Mouse (Mus musculus) heart, embryonic 16.5 days (tissue): Measurements from ENCODE around the gene Adgrv1. TPM values are rescaled to one million over a fixed set of nuclear protein-coding genes. Genes with fewer than 3 reads are reported as not detected.
"Not testable (repeated sequence)": the region's sequence is repeated elsewhere in the genome, so short reads cannot be mapped to it uniquely, and the experiment has no call there.

Experiments
- ATAC-seq: fragments of 200-750 bp; cut with Nextera tagmentation; replicated peaks from 2 replicates; pipeline ENCODE4 v1.8.0; 2017; ENCODE audit warnings: moderate number of reproducible peaks; ENCODE audit not compliant: insufficient read depth, low FRiP score; ENCODE audit errors: extremely low read depth
- H3K27ac ChIP-seq: fragments of 300-500 bp; sonication (generic); 2 replicates; pipeline ENCODE4 v1.5.1; 2014; ENCODE audit warnings: mild to moderate bottlenecking, low read length, control low read depth, moderate library complexity
- H3K27me3 ChIP-seq: fragments of 300-500 bp; sonication (generic); 2 replicates; pipeline ENCODE4 v1.6.1; 2014; ENCODE audit warnings: low read length, mixed read lengths; ENCODE audit not compliant: control insufficient read depth, insufficient read depth
- H3K36me3 ChIP-seq: fragments of 300-500 bp; sonication (generic); 2 replicates; pipeline ENCODE4 v1.6.1; 2014; ENCODE audit not compliant: control insufficient read depth, insufficient read depth
- H3K4me1 ChIP-seq: fragments of 300-500 bp; sonication (generic); 2 replicates; pipeline ENCODE4 v1.6.1; 2014; ENCODE audit warnings: low read length, mixed read lengths; ENCODE audit not compliant: control insufficient read depth, insufficient read depth
- H3K4me2 ChIP-seq: fragments of 300-500 bp; sonication (generic); 2 replicates; pipeline ENCODE4 v1.6.1; 2014; ENCODE audit warnings: low read depth, mild to moderate bottlenecking, control low read depth, low read length
- H3K4me3 ChIP-seq: fragments of 300-500 bp; sonication (generic); 2 replicates; pipeline ENCODE4 v1.5.1; 2014; ENCODE audit warnings: mild to moderate bottlenecking, control low read depth, low read length
- H3K9ac ChIP-seq: fragments of 300-500 bp; sonication (generic); 2 replicates; pipeline ENCODE4 v1.6.1; 2014; ENCODE audit warnings: low read length, control low read depth
- H3K9me3 ChIP-seq: fragments of 300-500 bp; sonication (generic); replicated peaks from 2 replicates; pipeline ENCODE4 v1.6.1; 2016; ENCODE audit warnings: low read length; ENCODE audit not compliant: control insufficient read depth
- WGBS: fragments of 180-500 bp; shearing (Covaris S2); extraction: QIAGEN DNeasy Blood & Tissue Kit; methylation state at CpG from one replicate; pipeline ENCODE4 v1.1.7; 2014; 5-methylcytosine and 5-hydroxymethylcytosine counted together
- polyA plus RNA-seq: library from polyadenylated mRNA; unstranded; fragments of >200 nt; fragmentation: Nextera tagmentation; extraction: Ambion mirVana; gene quantifications from 2 replicates; pipeline ENCODE4 v1.2.1, GENCODE M21; 2015

Gene Adgrv1
- polyA plus RNA-seq, 1 experiment from 2014 or later = 0.81 TPM

GRCm38 (mm10) chr13:81270396-81270795, 362.6 kb downstream of the Adgrv1 start:
- Histone ChIP-seq H3K36me3 (no peaks in the 10 kb centered on the region), H3K4me3 (no peak overlapping the region), H3K27me3 (no peaks in the 10 kb centered on the region), H3K4me2 (no peak overlapping the region), H3K9ac (no peak overlapping the region), H3K27ac (no peak overlapping the region), H3K9me3 (no peaks in the 10 kb centered on the region), H3K4me1 (no peaks in the 10 kb centered on the region)
- ATAC-seq = no peak
- WGBS = 67% methylated on average over 6 of the region's 6 CpGs

DNA sequence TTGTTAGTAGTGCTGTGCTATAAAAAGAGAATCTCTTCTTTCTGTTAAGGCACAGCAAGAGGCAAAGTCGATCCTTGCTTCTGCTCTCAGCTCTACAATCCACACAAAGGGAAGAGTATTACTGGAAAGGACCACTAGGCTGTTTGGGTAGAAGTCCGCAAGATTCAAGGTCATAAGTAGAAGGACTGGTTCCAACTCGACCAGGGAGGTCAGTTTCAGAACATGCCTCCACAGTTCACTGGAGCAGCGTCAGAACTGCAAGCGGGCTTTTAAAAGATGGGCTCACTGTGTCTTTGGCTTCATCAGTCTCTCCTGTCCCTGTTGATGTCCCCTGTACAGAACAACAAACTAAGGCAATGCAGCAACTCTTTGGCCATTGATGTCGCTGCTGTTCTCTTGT, 363.9 kb downstream of the Adgrv1 start:
- Histone ChIP-seq H3K9me3 (no peaks in the 10 kb centered on the region), H3K27me3 (no peaks in the 10 kb centered on the region), H3K27ac (no peak overlapping the region), H3K4me2 (no peak overlapping the region), H3K4me1 (no peaks in the 10 kb centered on the region), H3K4me3 (no peak overlapping the region), H3K36me3 (no peaks in the 10 kb centered on the region), H3K9ac (no peak overlapping the region)
- ATAC-seq = no peak
- 67% methylated on average over 6 of the region's 6 CpGs for WGBS

DNA sequence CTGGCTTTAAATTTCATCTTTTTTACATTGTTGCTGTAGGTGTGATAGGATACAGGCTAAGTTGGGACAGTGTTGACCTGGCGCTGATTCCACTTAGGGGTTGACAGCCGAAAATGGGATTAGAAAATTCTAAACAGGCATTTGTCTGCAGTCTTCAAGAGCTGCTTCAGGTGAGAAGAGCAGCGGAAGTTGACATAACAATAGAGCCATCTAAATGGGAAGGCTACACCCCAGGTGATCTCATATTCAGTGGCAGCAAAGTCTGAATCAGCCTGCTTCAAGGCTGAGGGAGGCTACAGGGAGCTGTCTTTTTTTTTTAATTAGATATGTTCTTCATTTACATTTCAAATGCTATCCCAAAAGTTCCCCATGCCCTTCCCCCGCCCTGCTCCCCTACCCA, 365.5 kb downstream of the Adgrv1 start:
- H3K36me3 ChIP-seq, H3K4me2 ChIP-seq, H3K9ac ChIP-seq, H3K27ac ChIP-seq, ATAC-seq, H3K27me3 ChIP-seq, H3K4me1 ChIP-seq, H3K9me3 ChIP-seq, H3K4me3 ChIP-seq: not testable (repeated sequence)
- 73% methylated on average over 4 of the region's 4 CpGs for WGBS

- Histone ChIP-seq H3K4me3 (no peak overlapping the region), H3K4me1 (no peaks in the 10 kb centered on the region), H3K36me3 (no peaks in the 10 kb centered on the region), H3K4me2 (no peak overlapping the region), H3K9ac (no peak overlapping the region), H3K9me3 (no peaks in the 10 kb centered on the region), H3K27ac (no peak overlapping the region), H3K27me3 (no peaks in the 10 kb centered on the region)
- WGBS = 75% methylated on average over 1 of the region's 1 CpGs
- ATAC-seq = no peak
Measured at GRCm38 (mm10) chr13:81264465-81264864, 368.5 kb downstream of the Adgrv1 start.

- Histone ChIP-seq H3K4me2 (no peak overlapping the region), H3K27ac (no peak overlapping the region), H3K9me3 (no peaks in the 10 kb centered on the region), H3K4me1 (no peaks in the 10 kb centered on the region), H3K9ac (no peak overlapping the region), H3K27me3 (no peaks in the 10 kb centered on the region), H3K36me3 (no peaks in the 10 kb centered on the region), H3K4me3 (no peak overlapping the region)
- ATAC-seq = no peak
- WGBS = 85% methylated on average over 2 of the region's 2 CpGs
Measured at GRCm38 (mm10) chr13:81241181-81241580, 391.8 kb downstream of the Adgrv1 start.

DNA sequence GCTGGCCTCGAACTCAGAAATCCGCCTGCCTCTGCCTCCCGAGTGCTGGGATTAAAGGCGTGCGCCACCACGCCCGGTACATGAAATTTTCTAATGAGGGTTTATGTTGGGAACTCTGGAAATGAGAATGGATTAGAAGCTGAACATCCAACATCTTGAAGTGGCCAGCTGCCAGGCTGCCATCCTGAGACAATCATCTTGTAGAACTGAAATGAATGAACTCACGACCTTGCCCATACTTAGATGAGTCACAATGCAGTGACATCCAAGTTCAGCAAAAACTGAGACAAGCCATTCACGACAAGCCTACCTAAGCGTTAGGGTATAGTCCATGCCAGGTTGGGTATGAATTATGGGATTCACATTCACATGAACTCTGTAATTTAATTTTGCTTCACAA, 393.1 kb downstream of the Adgrv1 start:
- Histone ChIP-seq H3K9me3 (no peaks in the 10 kb centered on the region), H3K27me3 (no peaks in the 10 kb centered on the region), H3K36me3 (no peaks in the 10 kb centered on the region), H3K4me3 (no peak overlapping the region), H3K9ac (no peak overlapping the region), H3K4me1 (no peaks in the 10 kb centered on the region), H3K4me2 (no peak overlapping the region), H3K27ac (no peak overlapping the region)
- ATAC-seq = no peak
- 94% methylated on average over 10 of the region's 10 CpGs for WGBS

DNA sequence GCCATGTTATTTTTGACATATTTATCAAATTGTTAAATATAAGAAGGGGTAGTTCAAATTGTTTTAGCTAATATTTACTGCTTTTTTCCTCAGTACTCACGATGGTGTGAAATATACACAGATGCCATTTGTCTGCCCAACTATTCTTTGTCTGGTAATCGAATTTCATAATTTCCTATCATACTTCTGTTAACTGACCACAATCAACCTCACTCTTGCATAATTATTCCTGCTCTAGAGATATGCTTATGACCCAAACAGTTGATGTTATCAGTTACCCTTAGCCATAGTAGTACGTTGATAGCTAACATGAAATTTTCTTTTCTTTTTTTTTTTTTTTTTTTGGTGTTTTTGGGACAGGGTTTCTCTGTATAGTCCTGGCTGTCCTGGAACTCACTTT, 393.5 kb downstream of the Adgrv1 start:
- ATAC-seq = no peak
- Histone ChIP-seq H3K9ac (no peak overlapping the region), H3K4me2 (no peak overlapping the region), H3K27me3 (no peaks in the 10 kb centered on the region), H3K4me1 (no peaks in the 10 kb centered on the region), H3K9me3 (no peaks in the 10 kb centered on the region), H3K27ac (no peak overlapping the region), H3K36me3 (no peaks in the 10 kb centered on the region), H3K4me3 (no peak overlapping the region)
- 87% methylated on average over 3 of the region's 3 CpGs for WGBS

- Histone ChIP-seq H3K9me3 (no peaks in the 10 kb centered on the region), H3K4me3 (no peak overlapping the region), H3K4me1 (no peaks in the 10 kb centered on the region), H3K27ac (no peak overlapping the region), H3K4me2 (no peak overlapping the region), H3K9ac (no peak overlapping the region), H3K27me3 (no peaks in the 10 kb centered on the region), H3K36me3 (no peaks in the 10 kb centered on the region)
- ATAC-seq = no peak
- WGBS = 82% methylated on average over 7 of the region's 7 CpGs
Measured at GRCm38 (mm10) chr13:81238855-81239254, 394.1 kb downstream of the Adgrv1 start.

GRCm38 (mm10) chr13:81237947-81238346, 395.0 kb downstream of the Adgrv1 start:
- 74% methylated on average over 5 of the region's 5 CpGs for WGBS
- no peak overlapping the region for H3K9ac ChIP-seq
- no peak overlapping the region for H3K4me2 ChIP-seq
- H3K9me3 ChIP-seq = no peaks in the 10 kb centered on the region
- no peaks in the 10 kb centered on the region for H3K36me3 ChIP-seq
- H3K4me3 ChIP-seq = no peak overlapping the region
- H3K4me1 ChIP-seq = no peaks in the 10 kb centered on the region
- no peaks in the 10 kb centered on the region for H3K27me3 ChIP-seq
- no peak for ATAC-seq
- H3K27ac ChIP-seq = no peak overlapping the region
